Mouse (Mus musculus) CH12.LX (cell line): Measurements from ENCODE around the gene Asb3.

Experiments
- MAX ChIP-seq: IDR thresholded peaks from 2 replicates; pipeline ENCODE4 v1.6.1; 2011; ENCODE audit warnings: low read length, improper control_type of control experiment
- NELFE ChIP-seq: IDR thresholded peaks from 2 replicates; pipeline ENCODE4 v1.6.1; 2011; ENCODE audit warnings: low read depth, low read length, improper control_type of control experiment

GRCm38 (mm10) chr11:30952829-30953228 lies 67.6 kb downstream of the Asb3 start:
- TF ChIP-seq MAX (no peak), NELFE (no peak)
